Mouse (Mus musculus) intestine, postnatal 0 days (tissue): ENCODE data around the gene Cntn4. TPM values are rescaled to one million over a fixed set of nuclear protein-coding genes. Genes with fewer than 3 reads are reported as not detected.

Experiments
- ATAC-seq: fragments of 200-750 bp; cut with Nextera tagmentation; 2 replicates; pipeline ENCODE4 v1.8.0; 2017; ENCODE audit warnings: mild to moderate bottlenecking, moderate TSS enrichment, moderate library complexity
- H3K27ac ChIP-seq: fragments of 300-500 bp; sonication (generic); 2 replicates; pipeline ENCODE4 v1.5.1; 2014; ENCODE audit warnings: mild to moderate bottlenecking, low read depth, low read length, moderate library complexity
- H3K27me3 ChIP-seq: fragments of 300-500 bp; sonication (generic); replicated peaks from 2 replicates; pipeline ENCODE4 v1.6.1; 2014; ENCODE audit warnings: low read length, mixed read lengths; ENCODE audit not compliant: control insufficient read depth, insufficient read depth
- H3K36me3 ChIP-seq: fragments of 300-500 bp; sonication (generic); 2 replicates; pipeline ENCODE4 v1.6.1; 2014; ENCODE audit warnings: mild to moderate bottlenecking, moderate library complexity; ENCODE audit not compliant: control insufficient read depth, insufficient read depth
- H3K4me1 ChIP-seq: fragments of 300-500 bp; sonication (generic); replicated peaks from 2 replicates; pipeline ENCODE4 v1.6.1; 2014; ENCODE audit warnings: antibody characterized with exemption, low read length, mixed read lengths; ENCODE audit not compliant: control insufficient read depth, insufficient read depth
- H3K4me2 ChIP-seq: fragments of 300-500 bp; sonication (generic); replicated peaks from 2 replicates; pipeline ENCODE4 v1.6.1; 2014; ENCODE audit warnings: low read depth, mild to moderate bottlenecking, moderate library complexity
- H3K4me3 ChIP-seq: fragments of 300-500 bp; sonication (generic); 2 replicates; pipeline ENCODE4 v1.5.1; 2014; ENCODE audit warnings: low read depth, low read length
- H3K9ac ChIP-seq: fragments of 300-500 bp; sonication (generic); 2 replicates; pipeline ENCODE4 v1.6.1; 2014; ENCODE audit warnings: mild to moderate bottlenecking, low read depth, low read length
- H3K9me3 ChIP-seq: fragments of 300-500 bp; sonication (generic); 2 replicates; pipeline ENCODE4 v1.6.1; 2016; ENCODE audit warnings: mixed run types; ENCODE audit not compliant: control insufficient read depth
- CTCF ChIP-seq: sonication (generic); IDR thresholded peaks from 2 replicates; pipeline ENCODE4 v1.5.1; 2016; ENCODE audit warnings: low read depth, mild to moderate bottlenecking, control low read depth, antibody characterized with exemption, moderate library complexity
- WGBS: fragments of 180-500 bp; shearing (Covaris S2); extraction: QIAGEN DNeasy Blood & Tissue Kit; methylation state at CpG from one replicate; pipeline ENCODE4 v1.1.7; 2014; 5-methylcytosine and 5-hydroxymethylcytosine counted together
- polyA plus RNA-seq: library from polyadenylated mRNA; unstranded; fragments of >200 nt; fragmentation: Nextera tagmentation; extraction: Ambion mirVana; gene quantifications from 2 replicates; pipeline ENCODE4 v1.2.1, GENCODE M21; 2015

Gene Cntn4
- polyA plus RNA-seq, 1 experiment from 2014 or later, result 0.08 TPM

DNA sequence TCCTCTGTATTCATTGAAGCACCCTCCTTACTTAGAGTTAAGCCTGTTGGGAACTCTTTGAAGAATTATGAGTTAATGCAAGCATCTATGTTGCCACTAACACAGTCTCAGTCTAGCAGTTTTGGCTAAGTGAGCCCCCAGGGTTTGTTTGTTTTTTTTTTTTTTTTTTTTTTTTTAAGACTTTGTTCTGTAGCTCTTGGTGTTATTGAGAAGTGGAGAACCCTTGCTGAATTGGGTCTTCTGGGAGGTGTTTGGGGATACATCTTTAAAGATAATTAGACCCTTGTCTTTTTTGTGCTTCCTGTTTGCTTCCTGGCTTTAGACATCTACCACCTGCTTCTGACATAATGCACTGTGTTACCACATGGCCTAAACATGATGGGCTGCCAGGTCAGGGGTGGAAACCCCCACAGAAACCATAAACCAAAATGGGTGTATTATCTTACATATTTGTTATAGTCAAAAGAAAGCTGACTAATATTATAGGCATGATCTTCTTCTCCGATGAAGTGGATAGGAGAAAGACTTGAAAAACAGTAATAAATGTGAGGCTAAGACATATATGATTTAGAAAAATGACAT is 1062.9 kb downstream of the Cntn4 start:
- Histone ChIP-seq H3K4me2 (no peak overlapping the region), H3K36me3 (no peaks in the 10 kb centered on the region), H3K4me3 (no peak overlapping the region), H3K9me3 (no peaks in the 10 kb centered on the region), H3K4me1 (no peaks in the 10 kb centered on the region), H3K9ac (no peak overlapping the region), H3K27me3 (no peaks in the 10 kb centered on the region), H3K27ac (no peak overlapping the region)
- WGBS, result 88% methylated on average over 1 of the region's 1 CpGs
- no peak for TF ChIP-seq CTCF
- no peak for ATAC-seq

DNA sequence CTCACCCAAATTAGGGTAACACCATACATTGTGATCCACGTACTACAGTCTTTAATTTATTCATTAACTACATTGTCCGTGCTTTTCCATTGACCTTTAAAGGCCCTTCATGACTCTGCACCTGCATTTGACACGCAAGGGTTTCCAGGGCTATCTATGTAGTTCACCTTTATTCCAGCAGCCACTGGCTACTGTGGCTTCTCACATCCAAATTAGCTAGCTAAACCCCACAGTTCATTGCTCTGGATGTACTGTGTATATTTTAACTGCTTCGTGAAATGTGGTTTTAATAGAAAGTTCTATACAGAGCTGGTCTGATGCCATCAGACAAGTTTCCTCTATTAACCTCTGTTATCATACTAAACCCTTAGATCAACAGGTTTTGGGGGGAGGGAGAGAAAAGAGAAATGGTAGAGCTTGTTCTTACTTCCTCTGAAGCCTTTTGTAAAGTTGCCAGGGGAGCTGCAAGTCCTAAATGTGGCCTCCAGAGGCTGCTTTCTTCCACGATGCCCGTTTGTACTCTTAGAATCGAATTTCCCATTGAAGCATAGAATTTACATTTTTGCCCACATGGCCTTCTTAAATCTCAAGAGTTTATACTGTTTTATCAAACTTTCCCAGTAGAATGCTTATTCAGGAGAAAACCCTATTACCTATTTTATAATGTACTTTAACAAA is 1066.2 kb downstream of the Cntn4 start:
- Histone ChIP-seq H3K9me3 (no peaks in the 10 kb centered on the region), H3K36me3 (no peaks in the 10 kb centered on the region), H3K27ac (no peak overlapping the region), H3K4me3 (no peak overlapping the region), H3K27me3 (no peaks in the 10 kb centered on the region), H3K9ac (no peak overlapping the region), H3K4me2 (no peak overlapping the region), H3K4me1 (no peaks in the 10 kb centered on the region)
- no peak for TF ChIP-seq CTCF
- ATAC-seq, result no peak
- 80% methylated on average over 7 of the region's 7 CpGs for WGBS

- Histone ChIP-seq H3K27ac (no peak overlapping the region), H3K4me2 (no peak overlapping the region), H3K4me3 (no peak overlapping the region), H3K4me1 (no peaks in the 10 kb centered on the region), H3K9me3 (no peaks in the 10 kb centered on the region), H3K9ac (no peak overlapping the region), H3K27me3 (no peaks in the 10 kb centered on the region), H3K36me3 (no peaks in the 10 kb centered on the region)
- no peak for ATAC-seq
- WGBS, result 72% methylated on average over 7 of the region's 7 CpGs
- no peak for TF ChIP-seq CTCF
Measured at GRCm38 (mm10) chr6:106745673-106746394, 1068.4 kb downstream of the Cntn4 start.

DNA sequence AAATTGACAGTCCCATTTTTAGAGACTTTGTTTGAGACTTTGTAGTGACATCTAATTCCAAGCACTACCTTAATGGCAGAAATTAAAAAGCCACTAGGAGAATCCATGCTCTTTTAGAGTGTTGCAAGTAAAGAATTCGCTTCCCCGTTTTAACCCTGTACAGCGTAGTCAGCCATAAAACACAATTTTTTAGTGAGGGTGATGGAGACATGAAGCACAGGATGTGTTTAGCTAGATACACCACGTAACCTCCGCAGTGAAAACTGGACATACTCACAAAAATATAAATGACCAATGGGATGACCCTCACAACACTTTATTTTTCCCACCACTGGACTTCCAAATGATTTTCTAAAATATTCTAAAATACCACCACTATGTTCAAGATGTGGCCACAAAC is 1069.8 kb downstream of the Cntn4 start:
- TF ChIP-seq CTCF, result no peak
- Histone ChIP-seq H3K4me3 (no peak overlapping the region), H3K4me1 (no peaks in the 10 kb centered on the region), H3K9ac (no peak overlapping the region), H3K4me2 (no peak overlapping the region), H3K27me3 (no peaks in the 10 kb centered on the region), H3K36me3 (no peaks in the 10 kb centered on the region), H3K9me3 (no peaks in the 10 kb centered on the region), H3K27ac (no peak overlapping the region)
- 93% methylated on average over 5 of the region's 5 CpGs for WGBS
- ATAC-seq, result no peak

GRCm38 (mm10) chr6:106747804-106748203 is 1070.3 kb downstream of the Cntn4 start:
- WGBS, result 76% methylated on average over 3 of the region's 3 CpGs

More at GRCm38 (mm10) chr6:106747804-106748203, 1070.3 kb downstream of the Cntn4 start:
- no peak for ATAC-seq
- TF ChIP-seq CTCF, result no peak
- no peak overlapping the region for H3K27ac ChIP-seq
- H3K4me2 ChIP-seq, result no peak overlapping the region
- H3K27me3 ChIP-seq, result no peaks in the 10 kb centered on the region
- no peaks in the 10 kb centered on the region for H3K36me3 ChIP-seq
- H3K4me3 ChIP-seq, result no peak overlapping the region
- no peaks in the 10 kb centered on the region for H3K4me1 ChIP-seq
- H3K9ac ChIP-seq, result no peak overlapping the region
- no peaks in the 10 kb centered on the region for H3K9me3 ChIP-seq
